Mouse (Mus musculus) right cerebral cortex, postnatal 36 days (tissue): ENCODE data around the gene Gpr142.

ENCODE experiments used
- DNase-seq, 2 experiments: peaks; one replicate each; pipeline ENCODE4 v3.0.0; 2022; ENCODE audit warnings: low spot score in 2 of 2, mixed read lengths in 1 of 2

The Gpr142 gene

DNA sequence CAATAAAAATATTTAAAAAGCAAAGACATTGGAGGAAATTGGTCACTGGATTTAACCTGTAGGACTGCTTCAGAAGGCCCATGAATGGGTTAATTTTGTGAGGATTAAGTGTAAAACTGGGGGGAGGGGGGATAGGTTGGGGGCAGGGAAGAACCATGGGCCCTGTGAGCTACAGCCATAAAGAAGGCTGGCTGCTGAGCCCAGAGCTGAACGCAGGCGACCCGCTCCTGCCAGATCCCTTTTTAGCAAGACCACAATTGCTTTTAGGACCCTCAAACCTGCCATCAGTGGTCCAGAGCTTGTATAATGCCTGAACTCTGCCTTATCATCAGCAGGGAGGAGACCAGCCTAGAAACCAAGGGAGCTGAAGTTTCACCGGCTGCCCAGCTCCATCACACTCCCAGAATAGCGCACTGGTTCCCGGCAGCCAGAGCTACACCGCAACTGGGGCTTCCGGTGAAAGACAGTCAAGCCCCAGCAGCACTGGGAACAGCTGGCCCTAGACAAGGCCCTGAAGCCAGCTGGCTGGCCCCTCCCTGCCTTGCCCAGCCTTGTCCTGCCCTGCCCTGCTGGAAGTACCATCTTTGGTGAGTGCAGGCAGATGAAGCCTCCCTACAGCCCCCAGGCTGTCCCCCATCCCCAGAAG lies 45.2 kb downstream of the Gpr142 start:
- no peak for DNase-seq

- DNase-seq = no peak
Measured at GRCm38 (mm10) chr11:114844464-114845220, 45.9 kb downstream of the Gpr142 start.

DNA sequence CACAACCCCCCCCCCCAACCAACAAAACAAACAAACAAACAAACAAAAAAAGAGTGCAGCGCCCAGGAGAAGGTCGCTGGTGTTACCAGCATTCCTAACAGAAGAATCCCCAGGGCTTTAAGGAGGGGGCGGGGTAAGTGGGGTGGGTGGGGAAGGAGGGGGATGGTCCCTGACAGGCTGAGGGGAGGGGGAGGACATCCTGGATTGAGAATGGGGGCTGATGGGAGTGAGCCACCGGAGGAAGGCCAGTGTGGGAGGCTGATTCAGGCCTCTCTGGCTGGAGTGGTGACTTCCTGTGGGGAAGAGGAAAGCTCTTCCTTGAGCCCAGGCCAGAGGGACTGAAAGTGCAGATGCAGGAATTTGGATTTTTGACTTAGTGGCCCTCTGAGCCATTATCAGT lies 47.6 kb downstream of the Gpr142 start:
- no peak for DNase-seq

- DNase-seq = no peak
Measured at GRCm38 (mm10) chr11:114847008-114847407, 48.3 kb downstream of the Gpr142 start.

GRCm38 (mm10) chr11:114849572-114849971 lies 50.8 kb downstream of the Gpr142 start:
- no peak for DNase-seq

DNA sequence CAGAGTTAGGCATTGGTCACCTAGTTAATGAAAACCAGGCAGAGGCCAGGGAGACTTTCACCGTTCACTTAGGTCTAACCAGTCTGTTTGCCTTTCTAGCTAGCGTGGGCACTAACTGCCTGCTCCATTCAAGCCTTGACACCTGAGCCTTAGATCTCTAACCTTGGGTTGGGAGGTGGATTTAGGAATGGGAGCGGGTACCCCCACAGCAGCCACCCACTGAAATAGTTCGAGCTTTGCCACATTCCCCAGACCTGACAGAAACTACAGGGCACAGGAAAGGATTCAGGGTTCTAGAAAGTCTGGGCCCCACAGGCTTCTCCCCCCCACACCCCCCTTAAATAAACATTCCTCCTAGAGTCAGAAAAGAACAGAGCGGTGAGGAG lies 51.3 kb downstream of the Gpr142 start:
- DNase-seq = no peak

DNA sequence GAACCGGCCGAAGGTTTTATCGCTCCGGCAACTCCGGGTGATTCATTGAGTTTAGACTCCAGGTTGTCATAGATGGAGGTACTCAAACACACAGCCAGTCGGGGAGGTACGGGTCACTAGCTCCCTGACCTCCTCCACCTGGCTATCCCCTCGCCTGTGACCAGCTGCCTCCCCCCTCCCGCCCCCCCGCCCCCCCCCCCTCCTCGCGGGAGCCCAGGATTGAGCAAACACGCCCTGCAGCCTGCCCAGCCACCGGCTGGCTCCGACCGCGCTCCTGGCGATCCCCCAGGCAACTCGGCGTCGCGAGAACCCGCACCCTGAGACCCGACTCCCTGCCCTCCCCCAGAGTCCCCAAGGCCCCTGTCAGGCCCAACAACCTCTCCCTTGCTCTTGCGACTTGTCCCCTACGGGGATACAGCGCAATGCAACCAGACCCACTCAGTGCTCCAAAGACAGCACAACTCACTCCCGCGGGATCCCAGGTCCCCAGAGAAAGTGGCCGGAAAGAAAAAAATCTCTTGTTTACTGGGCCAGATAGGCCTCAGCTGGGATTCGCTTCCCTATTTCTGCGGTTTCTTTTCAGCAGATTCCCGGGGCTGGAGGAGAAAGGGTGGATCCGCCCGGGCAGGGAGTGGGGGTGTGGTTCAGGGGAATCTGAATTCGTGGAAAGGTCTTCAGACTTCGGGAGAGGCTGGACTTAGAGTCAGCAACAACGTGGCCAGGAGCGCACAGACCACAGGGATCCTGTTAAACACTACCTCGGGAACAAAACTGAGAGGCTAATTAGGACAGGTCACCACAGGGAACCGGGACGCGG lies 51.9 kb downstream of the Gpr142 start, which contains the start of gene Gprc5c:
TSS of gene Gprc5c (plus strand) at position 701 of the 817 bp plus-strand sequence.
- DNase-seq = no peak

DNA sequence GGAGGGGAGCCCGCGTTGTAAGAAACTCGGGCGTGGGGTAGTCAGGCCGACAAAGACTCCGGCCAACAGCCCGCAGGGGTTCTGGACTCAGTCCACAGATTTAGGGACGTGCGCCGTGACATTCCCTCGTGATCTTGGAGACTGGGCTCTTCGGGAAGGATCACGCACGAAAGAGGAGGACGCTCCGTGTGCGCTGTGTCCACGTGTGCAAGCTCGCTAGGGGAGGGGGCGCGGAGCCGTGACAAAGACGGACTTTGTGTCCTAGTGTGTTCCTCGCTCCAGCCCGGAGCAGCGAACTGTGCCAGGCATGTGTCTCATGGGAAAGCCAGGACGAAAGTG lies 52.5 kb downstream of the Gpr142 start:
- DNase-seq = no peak

DNA sequence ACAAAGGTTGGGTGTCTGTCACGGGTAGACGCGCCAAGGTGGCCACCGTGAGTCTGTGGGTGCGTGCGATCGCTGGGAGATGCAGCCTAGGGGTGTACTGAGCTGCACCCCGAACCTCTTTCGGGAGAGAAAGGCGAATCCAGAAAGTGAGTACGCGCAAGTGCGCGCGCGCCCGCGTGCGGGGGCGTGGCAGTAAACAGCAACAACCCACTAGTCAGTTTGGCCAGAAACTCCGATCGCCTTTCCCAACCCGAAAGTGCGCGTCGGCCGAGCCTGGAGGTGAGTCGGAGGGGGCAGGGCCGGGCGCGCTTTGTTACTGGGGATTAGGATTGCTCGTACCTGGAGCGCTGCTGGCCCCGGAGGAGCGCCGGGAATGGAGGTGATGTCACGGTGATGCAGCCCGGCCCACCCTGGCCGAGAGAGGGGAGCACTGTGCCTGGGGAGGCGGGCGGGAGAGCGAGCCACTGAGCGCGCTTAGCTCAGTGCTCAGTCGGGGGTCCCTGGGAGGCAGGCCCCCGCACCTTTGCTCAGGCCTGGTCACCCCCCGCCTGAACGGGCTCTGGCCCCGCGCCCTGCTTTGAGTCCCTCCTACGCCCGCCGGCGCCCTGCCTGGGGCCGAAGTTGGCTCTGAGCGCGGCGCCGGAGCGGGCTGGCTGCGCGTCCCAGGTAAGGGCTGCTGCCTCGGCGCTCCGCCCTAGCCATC lies 53.0 kb downstream of the Gpr142 start:
- DNase-seq = no peak

- no peak for DNase-seq
Measured at GRCm38 (mm10) chr11:114852311-114853173, 53.8 kb downstream of the Gpr142 start.

DNA sequence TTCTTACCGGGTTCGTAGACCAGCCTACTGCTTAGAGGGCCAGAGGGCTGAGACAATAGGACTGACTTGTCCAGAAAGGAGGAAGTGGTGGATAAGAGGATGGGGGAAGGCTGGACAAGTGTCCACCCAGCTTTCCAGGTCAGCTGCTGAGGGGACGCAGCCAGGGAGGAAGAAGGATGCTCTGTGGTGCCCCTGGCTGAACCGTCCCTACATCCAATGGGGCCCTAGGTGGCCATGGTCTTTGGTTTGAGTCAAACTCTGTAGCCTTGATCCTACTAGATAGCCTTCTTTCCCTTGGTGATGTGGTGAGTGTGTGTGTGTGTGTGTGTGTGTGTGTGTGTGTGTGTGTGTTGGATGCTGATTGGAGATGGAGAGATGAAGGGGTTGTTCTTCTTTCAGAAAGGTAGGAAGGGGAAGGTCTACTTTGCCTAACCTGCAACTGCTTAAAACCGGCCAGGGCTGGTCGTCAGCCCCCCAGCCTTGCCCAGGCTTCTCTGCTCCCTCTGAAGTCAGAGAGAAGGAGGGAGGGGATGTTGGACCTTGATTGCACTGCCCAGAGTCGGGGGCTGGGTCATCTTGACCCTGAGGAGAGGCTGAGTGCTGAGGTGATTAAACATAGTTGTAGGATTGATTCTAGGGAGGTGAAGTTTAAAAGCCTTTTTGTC lies 54.6 kb downstream of the Gpr142 start:
- no peak for DNase-seq

DNA sequence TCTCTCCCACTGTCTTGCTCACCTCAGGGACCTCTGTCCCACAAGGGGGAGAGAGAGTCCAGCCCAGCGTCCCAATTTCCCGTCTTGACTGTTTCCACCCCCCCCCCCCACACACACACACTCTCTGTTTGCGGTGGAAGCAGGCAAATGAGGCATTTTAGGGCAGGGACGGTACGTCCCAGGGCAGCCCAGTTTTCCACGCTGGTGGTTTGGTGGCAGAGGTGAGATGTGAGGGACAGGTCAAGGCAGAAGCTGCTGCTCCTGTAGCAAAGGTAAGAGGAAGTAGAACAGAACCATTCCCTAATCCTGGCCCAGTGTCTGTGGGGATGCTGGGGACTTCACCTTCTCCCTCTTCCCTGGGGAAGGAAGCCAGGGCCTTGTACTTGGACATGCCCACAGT lies 55.9 kb downstream of the Gpr142 start:
- DNase-seq = no peak

GRCm38 (mm10) chr11:114856125-114856524 lies 57.4 kb downstream of the Gpr142 start:
- DNase-seq = no peak
